Mouse (Mus musculus) lung, postnatal 0 days (tissue): ENCODE results near the gene Kif9. TPM values are rescaled to one million over a fixed set of nuclear protein-coding genes. Genes with fewer than 3 reads are reported as not detected.

ENCODE experiments used
- ATAC-seq: fragments of 200-750 bp; cut with Nextera tagmentation; 2 replicates; pipeline ENCODE4 v1.8.0; 2017; ENCODE audit warnings: moderate library complexity
- DNase-seq: peaks from one replicate; pipeline ENCODE4 v3.0.0-alpha.2; 2016; ENCODE audit warnings: low spot score
- H3K27ac ChIP-seq: fragments of 300-500 bp; sonication (generic); 2 replicates; pipeline ENCODE4 v1.5.1; 2014; ENCODE audit warnings: antibody characterized with exemption, mild to moderate bottlenecking, low read length, mixed read lengths
- H3K27me3 ChIP-seq: fragments of 300-500 bp; sonication (generic); replicated peaks from 2 replicates; pipeline ENCODE4 v1.6.1; 2014; ENCODE audit warnings: low read length, mixed read lengths; ENCODE audit not compliant: insufficient read depth
- H3K36me3 ChIP-seq: fragments of 300-500 bp; sonication (generic); 2 replicates; pipeline ENCODE4 v1.6.1; 2014; ENCODE audit warnings: low read length, mixed read lengths; ENCODE audit not compliant: insufficient read depth
- H3K4me1 ChIP-seq: fragments of 300-500 bp; sonication (generic); 2 replicates; pipeline ENCODE4 v1.6.1; 2014; ENCODE audit warnings: antibody characterized with exemption, low read depth, low read length, mixed read lengths; ENCODE audit not compliant: insufficient read depth
- H3K4me2 ChIP-seq: fragments of 300-500 bp; sonication (generic); replicated peaks from 2 replicates; pipeline ENCODE4 v1.6.1; 2014; ENCODE audit warnings: low read depth, mild to moderate bottlenecking, low read length, moderate library complexity, mixed read lengths
- H3K4me3 ChIP-seq: fragments of 300-500 bp; sonication (generic); 2 replicates; pipeline ENCODE4 v1.5.1; 2014; ENCODE audit warnings: low read depth, low read length
- H3K9ac ChIP-seq: fragments of 300-500 bp; sonication (generic); replicated peaks from 2 replicates; pipeline ENCODE4 v1.6.1; 2014; ENCODE audit warnings: low read depth, mild to moderate bottlenecking
- H3K9me3 ChIP-seq: fragments of 300-500 bp; sonication (generic); 2 replicates; pipeline ENCODE4 v1.6.1; 2016; ENCODE audit warnings: low read length, mixed read lengths
- CTCF ChIP-seq: IDR thresholded peaks from 2 replicates; pipeline ENCODE4 v1.5.1; 2016; ENCODE audit warnings: antibody characterized with exemption, mild to moderate bottlenecking
- EP300 ChIP-seq: IDR thresholded peaks from 2 replicates; pipeline ENCODE4 v1.6.1; 2016; ENCODE audit warnings: antibody characterized with exemption, mild to moderate bottlenecking, control low read depth
- WGBS: fragments of 180-500 bp; shearing (Covaris S2); extraction: QIAGEN DNeasy Blood & Tissue Kit; methylation state at CpG from one replicate; pipeline ENCODE4 v1.1.7; 2014; 5-methylcytosine and 5-hydroxymethylcytosine counted together
- polyA plus RNA-seq: library from polyadenylated mRNA; unstranded; fragments of >200 nt; fragmentation: Nextera tagmentation; extraction: Ambion mirVana; gene quantifications from 2 replicates; pipeline ENCODE4 v1.2.1, GENCODE M21; 2015

The Kif9 gene
- polyA plus RNA-seq, 1 experiment from 2014 or later: 3.4 TPM

- no peaks in the 10 kb centered on the region for H3K9me3 ChIP-seq
- peak within 1 kb of the TSS; percentile 98 for H3K4me3 ChIP-seq
- peak within 1 kb of the TSS; percentile 68 for H3K4me2 ChIP-seq
- DNase-seq (peak; percentile 64), ATAC-seq (peak; percentile 65)
- 1% methylated on average over 47 of the region's 109 CpGs for WGBS
- peaks cover 18% of the 10 kb centered on the region; the same call in 1 of the 2 replicates for H3K4me1 ChIP-seq
- TF ChIP-seq EP300 (no peak), CTCF (no peak)
- H3K27me3 ChIP-seq: no peaks in the 10 kb centered on the region
- H3K27ac ChIP-seq: peak within 1 kb of the TSS; percentile 100
- H3K9ac ChIP-seq: peak within 1 kb of the TSS; percentile 98
- no peaks in the 10 kb centered on the region for H3K36me3 ChIP-seq
These were observed 56.0 kb downstream of the Kif9 start, which contains the start of gene Setd2 for GRCm38 (mm10) chr9:110532538-110533291. Gene Setd2 (plus strand): TSS chr9:110532597.

GRCm38 (mm10) chr9:110533645-110534044, 56.9 kb downstream of the Kif9 start:
- H3K9me3 ChIP-seq: no peaks in the 10 kb centered on the region
- peak overlapping the region; percentile 98 for H3K9ac ChIP-seq
- ATAC-seq: no peak
- H3K27me3 ChIP-seq: no peaks in the 10 kb centered on the region
- H3K27ac ChIP-seq: peak overlapping the region; percentile 100
- peak overlapping the region; percentile 98 for H3K4me3 ChIP-seq
- no peaks in the 10 kb centered on the region for H3K36me3 ChIP-seq
- DNase-seq: no peak
- no peak for TF ChIP-seq CTCF
- TF ChIP-seq EP300: no peak
- peaks cover 18% of the 10 kb centered on the region; the same call in 1 of the 2 replicates for H3K4me1 ChIP-seq
- WGBS: 14% methylated on average over 5 of the region's 5 CpGs
- peak overlapping the region; percentile 68 for H3K4me2 ChIP-seq

GRCm38 (mm10) chr9:110535114-110535513, 58.4 kb downstream of the Kif9 start:
- Histone ChIP-seq H3K27ac (no peak overlapping the region), H3K4me3 (no peak overlapping the region), H3K9me3 (no peaks in the 10 kb centered on the region), H3K9ac (no peak overlapping the region), H3K4me1 (peaks cover 18% of the 10 kb centered on the region; the same call in 1 of the 2 replicates), H3K27me3 (no peaks in the 10 kb centered on the region), H3K36me3 (no peaks in the 10 kb centered on the region), H3K4me2 (no peak overlapping the region)
- WGBS: 57% methylated on average over 2 of the region's 2 CpGs
- no peak for ATAC-seq
- TF ChIP-seq CTCF (no peak), EP300 (no peak)
- DNase-seq: no peak

GRCm38 (mm10) chr9:110536636-110537035, 59.9 kb downstream of the Kif9 start:
- Histone ChIP-seq H3K9ac (no peak overlapping the region), H3K4me2 (no peak overlapping the region), H3K4me3 (no peak overlapping the region), H3K36me3 (no peaks in the 10 kb centered on the region), H3K9me3 (no peaks in the 10 kb centered on the region), H3K27me3 (no peaks in the 10 kb centered on the region), H3K4me1 (peaks cover 16% of the 10 kb centered on the region; the same call in 1 of the 2 replicates), H3K27ac (no peak overlapping the region)
- DNase-seq (no peak), ATAC-seq (no peak)
- WGBS: 81% methylated on average over 2 of the region's 2 CpGs
- no peak for TF ChIP-seq CTCF
- TF ChIP-seq EP300: no peak

GRCm38 (mm10) chr9:110538511-110538910, 61.8 kb downstream of the Kif9 start:
- Histone ChIP-seq H3K4me1 (peaks cover 15% of the 10 kb centered on the region; the same call in 1 of the 2 replicates), H3K36me3 (no peaks in the 10 kb centered on the region), H3K4me2 (no peak overlapping the region), H3K27ac (no peak overlapping the region), H3K9me3 (no peaks in the 10 kb centered on the region), H3K9ac (no peak overlapping the region), H3K4me3 (no peak overlapping the region), H3K27me3 (no peaks in the 10 kb centered on the region)
- peak; percentile 20 for DNase-seq
- TF ChIP-seq CTCF: no peak
- TF ChIP-seq EP300: no peak
- ATAC-seq: no peak

GRCm38 (mm10) chr9:110541988-110542387, 65.2 kb downstream of the Kif9 start:
- no peak overlapping the region for H3K4me2 ChIP-seq
- no peak for ATAC-seq
- H3K36me3 ChIP-seq: no peaks in the 10 kb centered on the region
- 78% methylated on average over 4 of the region's 4 CpGs for WGBS
- no peaks in the 10 kb centered on the region for H3K27me3 ChIP-seq
- TF ChIP-seq CTCF: no peak
- no peak for TF ChIP-seq EP300
- H3K9me3 ChIP-seq: no peaks in the 10 kb centered on the region
- H3K4me3 ChIP-seq: no peak overlapping the region
- no peak overlapping the region for H3K27ac ChIP-seq
- no peak for DNase-seq
- H3K9ac ChIP-seq: no peak overlapping the region
- no peaks in the 10 kb centered on the region for H3K4me1 ChIP-seq
